Mouse (Mus musculus): Measurements from ENCODE around the gene Cdc42bpg. TPM values are rescaled to one million over a fixed set of nuclear protein-coding genes. Genes with fewer than 3 reads are reported as not detected.
A peak's percentile ranks its signal among the peaks of the same experiment; 100 is the strongest.
"Not testable (repeated sequence)": the region's sequence is repeated elsewhere in the genome, so short reads cannot be mapped to it uniquely, and the experiment has no call there.

Cdc42bpg gene
- polyA plus RNA-seq, 1 experiment: 0.69 TPM

DNA sequence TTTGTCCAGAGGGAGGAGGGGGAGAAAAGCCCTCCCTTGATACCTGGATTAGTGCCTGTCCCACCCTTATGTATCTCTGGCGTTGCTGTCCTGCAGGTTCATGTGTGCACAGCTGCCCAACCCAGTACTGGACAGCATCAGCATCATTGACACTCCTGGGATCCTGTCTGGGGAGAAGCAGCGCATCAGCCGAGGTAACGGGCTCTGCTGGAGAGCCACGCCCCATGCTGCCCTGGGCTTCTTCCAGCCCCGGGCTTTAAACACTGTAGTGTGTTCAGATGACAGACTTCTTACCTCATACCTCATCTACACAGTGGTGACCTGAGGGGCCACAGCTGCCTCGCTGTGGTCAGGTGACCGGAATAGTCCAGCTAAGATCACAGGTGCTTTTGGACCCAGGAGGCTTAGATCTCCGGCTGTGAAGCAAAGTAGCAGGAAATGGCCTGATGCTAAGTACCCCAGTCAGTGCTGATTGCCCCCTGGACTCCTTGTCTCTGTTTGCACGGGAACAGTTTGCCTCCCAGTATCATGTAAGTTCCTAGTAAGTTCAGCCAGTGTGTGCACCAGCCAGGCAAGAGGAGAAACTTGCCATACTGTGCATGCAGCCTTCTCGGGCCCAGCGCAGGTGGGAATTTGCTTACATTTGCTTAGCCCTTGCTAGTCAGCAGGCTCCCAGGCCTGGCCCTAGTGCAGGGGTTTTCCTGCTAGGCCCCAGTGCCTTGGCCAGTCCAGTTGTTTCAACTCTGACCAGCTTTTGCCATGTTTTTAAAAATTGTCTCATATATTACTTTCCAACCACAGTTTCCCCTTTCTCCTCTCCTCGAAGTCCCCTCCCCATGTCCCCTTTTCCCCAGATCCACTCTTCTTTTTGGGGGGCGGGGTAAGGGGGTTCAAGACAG is 24.9 kb upstream of the Cdc42bpg start:
- H3K9me3 ChIP-seq (ENCODE audit: control insufficient read depth, low read length): no peaks in the 10 kb centered on the region
- peaks cover 83% of the 10 kb centered on the region for H3K36me3 ChIP-seq (ENCODE audit: control insufficient read depth)
- TF ChIP-seq TAL1 (IDR thresholded peaks at IDR 0.05; ENCODE audit: low read length) (no peak), GATA1 (IDR thresholded peaks at IDR 0.05; ENCODE audit: low read length) (no peak)
- peaks cover 97% of the 10 kb centered on the region for H3K4me1 ChIP-seq (ENCODE audit: control insufficient read depth)
- H3K4me3 ChIP-seq (replicated peaks): no peak overlapping the region
- no peaks in the 10 kb centered on the region for H3K27me3 ChIP-seq (ENCODE audit: control insufficient read depth)

DNA sequence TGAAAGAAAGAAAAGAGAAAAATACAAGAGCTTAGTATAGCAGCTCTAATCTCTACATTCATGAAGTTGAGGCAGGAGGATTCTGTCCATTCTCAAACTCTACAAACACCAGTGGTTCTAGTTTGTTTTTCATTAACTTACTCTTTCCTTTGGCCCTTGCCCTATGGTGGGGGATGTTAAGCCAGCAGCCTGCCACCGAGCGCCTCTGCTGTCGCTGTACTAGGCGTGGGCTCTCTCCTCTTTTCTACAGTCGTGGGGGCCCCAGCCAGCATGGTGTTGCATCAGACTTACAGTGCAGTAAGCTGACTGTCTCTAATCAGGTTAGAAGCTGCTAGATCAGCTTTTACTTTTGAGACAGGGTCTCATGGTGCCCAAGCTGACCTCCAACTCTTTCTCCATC is 23.3 kb upstream of the Cdc42bpg start:
- H3K4me3 ChIP-seq (replicated peaks): peak overlapping the region; percentile 15
- TF ChIP-seq GATA1 (IDR thresholded peaks at IDR 0.05; ENCODE audit: low read length) (no peak), TAL1 (IDR thresholded peaks at IDR 0.05; ENCODE audit: low read length) (no peak)

DNA sequence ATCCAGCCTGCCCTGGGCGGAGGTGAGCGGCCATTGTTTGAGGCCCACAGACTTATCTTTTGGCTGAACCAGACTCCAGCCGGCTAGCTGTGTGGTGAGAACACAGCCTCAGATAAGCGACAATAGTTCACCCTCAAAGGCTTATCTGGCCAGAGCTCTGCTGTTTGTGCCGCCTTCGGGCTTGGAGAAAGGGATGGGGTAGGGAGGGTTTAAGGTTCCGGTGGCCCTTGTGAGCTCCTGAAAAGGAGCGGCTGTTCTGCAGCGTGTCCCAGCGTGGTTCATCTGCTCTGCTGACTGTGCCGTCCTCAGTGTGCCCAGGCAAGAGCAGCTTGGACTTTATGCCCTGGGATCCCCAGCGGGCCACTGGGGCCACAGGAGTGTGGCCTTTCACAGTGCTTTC is 21.8 kb upstream of the Cdc42bpg start:
- H3K27me3 ChIP-seq (ENCODE audit: control insufficient read depth): no peaks in the 10 kb centered on the region
- TF ChIP-seq TAL1 (IDR thresholded peaks at IDR 0.05; ENCODE audit: low read length) (peak; percentile 36; the same call in 2 of the 3 replicates), GATA1 (IDR thresholded peaks at IDR 0.05; ENCODE audit: low read length) (peak; percentile 84)
- H3K4me3 ChIP-seq (replicated peaks): peak overlapping the region; percentile 56
- peaks cover 98% of the 10 kb centered on the region for H3K36me3 ChIP-seq (ENCODE audit: control insufficient read depth)
- peaks cover 98% of the 10 kb centered on the region for H3K4me1 ChIP-seq (ENCODE audit: control insufficient read depth)
- no peaks in the 10 kb centered on the region for H3K9me3 ChIP-seq (ENCODE audit: control insufficient read depth, low read length)

More for the DNA sequence above, 23.3 kb upstream of the Cdc42bpg start:
- Histone ChIP-seq H3K4me1 (ENCODE audit: control insufficient read depth) (peaks cover 100% of the 10 kb centered on the region), H3K36me3 (ENCODE audit: control insufficient read depth) (peaks cover 100% of the 10 kb centered on the region), H3K9me3 (ENCODE audit: control insufficient read depth, low read length) (no peaks in the 10 kb centered on the region), H3K27me3 (ENCODE audit: control insufficient read depth) (no peaks in the 10 kb centered on the region)

DNA sequence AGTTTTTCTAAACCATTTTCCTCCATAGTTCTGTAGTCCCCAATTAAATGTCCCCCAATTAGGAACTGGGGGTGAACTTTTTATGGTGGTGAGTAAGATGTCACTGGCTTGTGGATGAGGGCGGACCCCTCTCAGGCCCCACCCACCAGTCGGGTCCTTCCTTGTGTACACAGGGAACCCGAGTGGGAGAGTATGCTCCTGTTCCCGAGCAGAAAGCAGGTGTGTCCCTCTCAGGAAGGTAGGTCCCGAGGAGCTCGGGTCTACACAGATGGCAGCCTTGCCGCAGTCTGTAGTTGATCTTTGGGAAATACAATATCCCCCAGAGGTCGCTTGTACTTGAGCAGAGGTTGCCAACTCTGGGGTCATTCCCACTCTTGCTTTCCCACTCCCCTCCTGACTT is 21.0 kb upstream of the Cdc42bpg start:
- no peaks in the 10 kb centered on the region for H3K27me3 ChIP-seq (ENCODE audit: control insufficient read depth)
- peak overlapping the region; percentile 56 for H3K4me3 ChIP-seq (replicated peaks)
- peaks cover 98% of the 10 kb centered on the region for H3K36me3 ChIP-seq (ENCODE audit: control insufficient read depth)
- no peaks in the 10 kb centered on the region for H3K9me3 ChIP-seq (ENCODE audit: control insufficient read depth, low read length)
- H3K4me1 ChIP-seq (ENCODE audit: control insufficient read depth): peaks cover 98% of the 10 kb centered on the region
- TF ChIP-seq GATA1 (IDR thresholded peaks at IDR 0.05; ENCODE audit: low read length): no peak

DNA sequence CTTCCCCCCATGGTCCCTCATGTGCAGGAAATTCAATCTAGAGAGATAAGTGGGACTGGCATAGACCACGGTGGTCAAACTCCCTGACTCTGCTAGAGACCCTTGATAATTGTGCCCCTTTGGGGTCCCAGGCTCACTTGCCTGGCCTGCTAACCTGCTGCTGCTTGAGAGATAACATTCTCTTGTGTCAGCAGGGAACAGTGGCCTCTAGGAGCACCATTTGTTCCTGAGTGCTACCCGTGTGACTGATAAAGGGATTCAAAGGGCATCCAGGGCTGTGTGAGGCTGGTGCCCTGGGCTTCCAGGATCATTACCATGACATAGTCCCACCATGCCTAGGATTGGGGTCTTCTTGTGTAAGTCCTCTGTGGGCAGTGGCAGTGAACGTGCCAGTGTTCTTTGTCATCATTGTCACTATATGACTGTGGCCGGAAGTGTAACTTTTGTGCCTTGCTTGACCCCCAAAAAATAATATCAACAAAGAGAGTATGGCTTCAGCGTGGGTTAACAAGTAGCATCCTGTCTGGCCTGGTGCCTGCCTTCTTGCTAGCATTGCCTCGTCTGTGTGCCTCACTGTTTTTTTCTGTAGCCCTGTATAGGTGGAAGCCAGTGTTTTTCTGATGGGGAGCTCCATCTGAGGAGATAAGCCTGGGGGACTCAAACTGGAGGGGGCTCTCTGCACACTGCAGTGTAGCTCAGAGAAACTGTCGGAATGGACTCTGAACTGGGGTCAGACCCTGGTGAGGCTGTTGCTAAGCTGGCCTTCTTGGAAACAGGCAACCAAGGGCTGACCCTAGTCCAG is 20.4 kb upstream of the Cdc42bpg start:
- Histone ChIP-seq H3K36me3 (ENCODE audit: control insufficient read depth) (peaks cover 96% of the 10 kb centered on the region), H3K4me3 (replicated peaks) (peak overlapping the region; percentile 56), H3K9me3 (ENCODE audit: control insufficient read depth, low read length) (no peaks in the 10 kb centered on the region), H3K27me3 (ENCODE audit: control insufficient read depth) (no peaks in the 10 kb centered on the region), H3K4me1 (ENCODE audit: control insufficient read depth) (peaks cover 97% of the 10 kb centered on the region)
- TF ChIP-seq GATA1 (IDR thresholded peaks at IDR 0.05; ENCODE audit: low read length): no peak
- TF ChIP-seq TAL1 (IDR thresholded peaks at IDR 0.05; ENCODE audit: low read length): no peak

DNA sequence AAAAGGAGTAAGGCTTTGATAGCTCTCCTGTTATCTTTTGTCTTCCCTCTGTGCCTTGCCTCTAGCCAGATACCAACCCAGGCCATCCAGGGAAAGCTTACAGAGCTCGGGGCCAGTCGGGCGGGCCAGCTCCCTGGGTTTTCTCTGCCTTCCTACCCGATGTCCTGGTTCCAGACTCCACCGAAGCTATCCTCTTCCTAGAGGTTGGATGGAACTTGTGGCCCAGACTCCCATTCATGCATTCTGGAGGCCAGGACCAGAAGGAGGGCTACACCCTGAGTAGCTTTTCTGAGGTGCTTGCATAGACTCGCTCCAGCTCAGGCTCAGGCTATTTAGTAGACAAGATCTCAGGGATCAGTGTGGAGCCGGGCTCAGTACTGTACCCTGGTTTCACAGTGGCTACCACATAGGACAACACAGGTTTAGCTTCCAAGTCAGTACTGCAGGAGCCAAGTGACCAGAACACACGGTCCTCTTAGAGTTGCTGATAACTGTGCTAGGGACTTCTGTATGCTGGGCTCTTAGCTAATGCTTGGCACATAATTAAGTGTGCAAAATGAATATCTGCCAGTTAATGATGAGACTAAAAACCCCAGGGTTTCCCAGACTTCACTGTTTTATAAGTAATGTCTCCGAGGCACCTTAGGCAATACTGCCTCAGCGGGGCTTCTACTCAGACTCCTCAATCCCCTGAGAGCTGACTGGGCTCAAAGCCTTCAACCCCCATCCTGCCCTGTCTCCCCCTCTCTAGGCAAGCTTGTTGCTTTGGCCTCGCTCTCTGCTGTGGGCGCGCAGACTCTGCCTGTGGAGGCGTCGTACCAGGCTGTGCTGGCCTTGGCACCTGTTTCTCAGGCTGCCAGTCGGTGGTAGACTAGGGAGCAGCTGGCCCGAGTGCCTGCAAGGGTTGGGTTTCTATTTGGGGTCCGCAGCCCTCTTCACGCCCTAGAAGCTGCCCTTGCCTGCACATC is 19.5 kb upstream of the Cdc42bpg start:
- Histone ChIP-seq H3K27me3 (ENCODE audit: control insufficient read depth) (no peaks in the 10 kb centered on the region), H3K9me3 (ENCODE audit: control insufficient read depth, low read length) (no peaks in the 10 kb centered on the region), H3K4me3 (replicated peaks) (peak overlapping the region; percentile 28), H3K36me3 (ENCODE audit: control insufficient read depth) (peaks cover 96% of the 10 kb centered on the region), H3K4me1 (ENCODE audit: control insufficient read depth) (peaks cover 97% of the 10 kb centered on the region)
- TF ChIP-seq TAL1 (IDR thresholded peaks at IDR 0.05; ENCODE audit: low read length) (no peak), GATA1 (IDR thresholded peaks at IDR 0.05; ENCODE audit: low read length) (no peak)

DNA sequence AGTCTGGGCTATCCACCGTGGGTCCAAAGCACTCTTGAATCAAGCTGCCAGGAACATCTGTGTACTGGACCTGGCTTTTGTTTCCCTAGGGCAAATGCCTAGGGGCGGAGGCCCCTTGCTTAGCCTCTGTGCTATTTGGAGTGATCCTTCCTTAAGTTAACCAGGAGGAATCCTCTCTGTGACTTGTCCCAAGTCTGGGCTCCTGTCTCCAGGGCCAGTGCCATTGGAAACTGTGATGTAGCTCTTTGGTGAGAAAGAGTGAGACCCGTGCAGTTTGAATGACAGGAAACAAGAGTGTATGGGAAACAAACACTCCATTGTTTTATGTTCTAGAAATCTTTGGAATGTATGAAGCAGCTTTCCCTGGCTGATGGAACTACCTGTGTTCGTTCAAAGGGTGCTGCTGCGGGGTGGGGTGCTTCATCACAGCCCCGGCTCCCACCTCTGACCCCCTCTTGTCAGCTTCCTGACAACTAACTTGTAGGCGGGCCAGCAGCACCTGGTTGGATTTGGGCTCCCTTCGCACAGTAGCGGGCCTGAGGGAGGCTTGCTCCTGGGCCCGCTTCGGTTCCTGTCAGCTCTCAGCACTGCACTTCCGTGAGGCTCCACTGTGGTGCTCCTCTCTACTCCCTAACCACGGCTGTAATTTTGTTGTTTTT is 17.9 kb upstream of the Cdc42bpg start:
- no peaks in the 10 kb centered on the region for H3K27me3 ChIP-seq (ENCODE audit: control insufficient read depth)
- H3K4me3 ChIP-seq (replicated peaks): no peak overlapping the region
- H3K9me3 ChIP-seq (ENCODE audit: control insufficient read depth, low read length): no peaks in the 10 kb centered on the region
- no peak for TF ChIP-seq GATA1 (IDR thresholded peaks at IDR 0.05; ENCODE audit: low read length)
- TF ChIP-seq TAL1 (IDR thresholded peaks at IDR 0.05; ENCODE audit: low read length): no peak
- H3K36me3 ChIP-seq (ENCODE audit: control insufficient read depth): peaks cover 95% of the 10 kb centered on the region
- H3K4me1 ChIP-seq (ENCODE audit: control insufficient read depth): peaks cover 94% of the 10 kb centered on the region

DNA sequence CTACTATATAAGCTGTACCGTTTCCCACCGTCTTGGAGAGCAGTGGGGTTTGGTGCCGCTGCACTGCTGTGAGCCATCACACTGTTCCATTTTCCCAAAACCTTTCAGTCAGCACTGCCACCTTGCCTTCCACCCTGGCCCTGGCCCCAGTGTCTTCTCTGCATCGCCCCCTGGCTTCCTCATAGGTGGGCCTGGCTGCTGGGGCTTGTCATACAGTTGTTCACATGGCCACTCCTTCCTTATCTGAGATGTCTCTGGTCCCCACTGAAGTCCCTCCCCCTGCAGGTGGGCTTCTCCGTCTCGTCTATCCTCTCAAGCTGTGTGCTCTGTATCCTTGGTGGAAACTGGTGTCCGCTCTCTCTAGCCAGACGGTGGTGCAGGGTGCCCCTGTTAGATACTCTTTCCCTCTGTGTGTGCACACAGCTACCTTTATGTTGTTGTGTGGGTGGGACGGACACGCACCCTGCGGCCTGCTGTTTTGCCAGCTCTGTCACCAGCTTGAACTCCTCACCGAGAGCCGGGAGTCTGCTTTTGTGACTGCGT is 16.5 kb upstream of the Cdc42bpg start:
- Histone ChIP-seq H3K9me3 (ENCODE audit: control insufficient read depth, low read length) (no peaks in the 10 kb centered on the region), H3K4me3 (replicated peaks) (no peak overlapping the region), H3K36me3 (ENCODE audit: control insufficient read depth) (peaks cover 95% of the 10 kb centered on the region), H3K27me3 (ENCODE audit: control insufficient read depth) (no peaks in the 10 kb centered on the region), H3K4me1 (ENCODE audit: control insufficient read depth) (peaks cover 91% of the 10 kb centered on the region)
- no peak for TF ChIP-seq GATA1 (IDR thresholded peaks at IDR 0.05; ENCODE audit: low read length)
- no peak for TF ChIP-seq TAL1 (IDR thresholded peaks at IDR 0.05; ENCODE audit: low read length)

DNA sequence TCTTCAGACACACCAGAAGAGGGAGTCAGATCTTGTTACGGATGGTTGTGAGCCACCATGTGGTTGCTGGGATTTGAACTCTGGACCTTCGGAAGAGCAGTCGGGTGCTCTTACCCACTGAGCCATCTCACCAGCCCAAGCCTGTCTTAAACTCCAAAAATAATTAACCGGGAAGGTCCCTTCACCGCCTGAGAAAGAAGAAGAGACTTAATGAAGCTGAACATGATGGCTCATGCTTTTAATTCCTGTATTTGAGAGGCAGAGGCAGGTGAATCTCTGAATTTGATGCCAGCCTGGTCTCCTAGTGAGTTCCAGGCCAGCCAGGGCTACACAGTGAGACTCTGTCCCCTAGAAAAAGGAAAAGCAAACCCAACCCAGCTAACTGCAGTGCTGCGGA is 15.5 kb upstream of the Cdc42bpg start:
- Histone ChIP-seq H3K36me3 (ENCODE audit: control insufficient read depth) (peaks cover 95% of the 10 kb centered on the region), H3K4me1 (ENCODE audit: control insufficient read depth) (peaks cover 91% of the 10 kb centered on the region), H3K4me3 (replicated peaks) (peak overlapping the region; percentile 43)
- H3K27me3 ChIP-seq (ENCODE audit: control insufficient read depth); H3K9me3 ChIP-seq (ENCODE audit: control insufficient read depth, low read length): not testable (repeated sequence)

All from erythroblast, embryonic 14.5 days (primary cell).